Mouse (Mus musculus): ENCODE measurements around the gene Uba1. TPM values are rescaled to one million over a fixed set of nuclear protein-coding genes. Genes with fewer than 3 reads are reported as not detected.

The Uba1 gene
- polyA plus RNA-seq, 1 experiment from 2014 or later, result 355 TPM

Other genes with a start within 250 kb of the Uba1 start
- 8.4 and 9.5 TPM in 2 replicates for gene Jade3, start 232.6 kb upstream of the Uba1 start, polyA plus RNA-seq (2014; fragmentation: Nextera tagmentation; extraction: Ambion mirVana)
- not detected in 2 replicates for gene Rgn, start 108.5 kb upstream of the Uba1 start, polyA plus RNA-seq (2014; fragmentation: Nextera tagmentation; extraction: Ambion mirVana)
- gene Rbm10, start 40.8 kb upstream of the Uba1 start, polyA plus RNA-seq (2014; fragmentation: Nextera tagmentation; extraction: Ambion mirVana), result 75.9 and 76.0 TPM in 2 replicates
- gene Ndufb11, start 40.7 kb upstream of the Uba1 start, polyA plus RNA-seq (2014; fragmentation: Nextera tagmentation; extraction: Ambion mirVana), result 188 and 191 TPM in 2 replicates
- 123 and 126 TPM in 2 replicates for gene Cdk16, start 29.6 kb downstream of the Uba1 start, polyA plus RNA-seq (2014; fragmentation: Nextera tagmentation; extraction: Ambion mirVana)
- gene Usp11, start 45.6 kb downstream of the Uba1 start, polyA plus RNA-seq (2014; fragmentation: Nextera tagmentation; extraction: Ambion mirVana), result 85.9 and 95.5 TPM in 2 replicates
- 111 and 126 TPM in 2 replicates for gene Araf, start 139.5 kb downstream of the Uba1 start, polyA plus RNA-seq (2014; fragmentation: Nextera tagmentation; extraction: Ambion mirVana)
- 10.6 and 13.5 TPM in 2 replicates for gene Timp1, start 211.8 kb downstream of the Uba1 start, polyA plus RNA-seq (2014; fragmentation: Nextera tagmentation; extraction: Ambion mirVana)

Data from neural tube, embryonic 11.5 days (tissue).